Mouse (Mus musculus) adrenal gland, adult 8-10 months (tissue): ENCODE measurements around the gene Tmem161a. TPM values are rescaled to one million over a fixed set of nuclear protein-coding genes. Genes with fewer than 3 reads are reported as not detected.

Source experiments
- DNase-seq: peaks from one replicate; pipeline ENCODE4 v3.0.0; 2022
- total RNA-seq, 4 experiments: library from RNA; stranded (reverse); gene quantifications; 2 replicates each; pipeline ENCODE4 v1.2.4; 2022

The Tmem161a gene
- total RNA-seq, 4 experiments from 2014 or later, result 70.3 to 95.5 (median 90.6) TPM

- no peak for DNase-seq
Measured at GRCm38 (mm10) chr8:70160015-70160414, 12.1 kb upstream of the Tmem161a start.

- no peak for DNase-seq
Measured at GRCm38 (mm10) chr8:70163316-70163715, 8.8 kb upstream of the Tmem161a start.

GRCm38 (mm10) chr8:70166504-70167110 lies 5.5 kb upstream of the Tmem161a start:
- no peak for DNase-seq

GRCm38 (mm10) chr8:70170116-70170515 lies 2.0 kb upstream of the Tmem161a start:
- DNase-seq, result no peak

GRCm38 (mm10) chr8:70170748-70171147 lies 1.4 kb upstream of the Tmem161a start:
- DNase-seq, result no peak

GRCm38 (mm10) chr8:70171240-70171639 lies 916 bp upstream of the Tmem161a start:
- DNase-seq, result no peak

- DNase-seq, result no peak
Measured at GRCm38 (mm10) chr8:70173320-70173719, 1.2 kb downstream of the Tmem161a start.

GRCm38 (mm10) chr8:70174079-70174478 lies 1.9 kb downstream of the Tmem161a start:
- no peak for DNase-seq

- DNase-seq, result no peak
Measured at GRCm38 (mm10) chr8:70178231-70178630, 6.1 kb downstream of the Tmem161a start.

- no peak for DNase-seq
Measured at GRCm38 (mm10) chr8:70179082-70179481, 6.9 kb downstream of the Tmem161a start.

- no peak for DNase-seq
Measured at GRCm38 (mm10) chr8:70181212-70181902, 9.2 kb downstream of the Tmem161a start.

GRCm38 (mm10) chr8:70181903-70182252 lies 9.7 kb downstream of the Tmem161a start:
- DNase-seq, result no peak

GRCm38 (mm10) chr8:70183194-70183593 lies 11.0 kb downstream of the Tmem161a start:
- peak; percentile 35 for DNase-seq

GRCm38 (mm10) chr8:70188707-70189106 lies 16.6 kb downstream of the Tmem161a start:
- no peak for DNase-seq

- no peak for DNase-seq
Measured at GRCm38 (mm10) chr8:70193238-70193637, 21.1 kb downstream of the Tmem161a start.

GRCm38 (mm10) chr8:70194191-70194590 lies 22.0 kb downstream of the Tmem161a start:
- peak; percentile 57 for DNase-seq

GRCm38 (mm10) chr8:70195762-70196161 lies 23.6 kb downstream of the Tmem161a start:
- DNase-seq, result no peak

- no peak for DNase-seq
Measured at GRCm38 (mm10) chr8:70197603-70198002, 25.4 kb downstream of the Tmem161a start.

- DNase-seq, result no peak
Measured at GRCm38 (mm10) chr8:70200098-70200681, 28.0 kb downstream of the Tmem161a start.

- DNase-seq, result no peak
Measured at GRCm38 (mm10) chr8:70201417-70201816, 29.3 kb downstream of the Tmem161a start.

GRCm38 (mm10) chr8:70203072-70203471 lies 30.9 kb downstream of the Tmem161a start:
- no peak for DNase-seq

- no peak for DNase-seq
Measured at GRCm38 (mm10) chr8:70204757-70205156, 32.6 kb downstream of the Tmem161a start.

GRCm38 (mm10) chr8:70208130-70208529 lies 36.0 kb downstream of the Tmem161a start:
- DNase-seq, result no peak

GRCm38 (mm10) chr8:70210538-70210937 lies 38.4 kb downstream of the Tmem161a start:
- DNase-seq, result no peak
